Mouse (Mus musculus) midbrain, embryonic 13.5 days (tissue): ENCODE measurements at regions not wholly inside any gene's neighbourhood (a gene's known extent, or its start where the extent isn't known, plus 50 kb on each side); places are given as distances from the start of the nearest gene placed in this dataset.

Experiments used
- ATAC-seq: fragments of 200-750 bp; cut with Nextera tagmentation; 2 replicates; pipeline ENCODE4 v1.8.0; 2017; ENCODE audit warnings: mild to moderate bottlenecking, moderate TSS enrichment, moderate library complexity
- H3K27ac ChIP-seq: fragments of 300-500 bp; sonication (generic); 2 replicates; pipeline ENCODE4 v1.5.1; 2015; ENCODE audit warnings: inconsistent platforms, mild to moderate bottlenecking, moderate library complexity
- H3K27me3 ChIP-seq: fragments of 300-500 bp; sonication (generic); 2 replicates; pipeline ENCODE4 v1.6.1; 2015; ENCODE audit warnings: mild to moderate bottlenecking, inconsistent platforms
- H3K36me3 ChIP-seq: fragments of 300-500 bp; sonication (generic); 2 replicates; pipeline ENCODE4 v1.6.1; 2015; ENCODE audit warnings: mild to moderate bottlenecking, inconsistent platforms
- H3K4me1 ChIP-seq: fragments of 300-500 bp; sonication (generic); replicated peaks from 2 replicates; pipeline ENCODE4 v1.6.1; 2015; ENCODE audit warnings: inconsistent platforms
- H3K4me2 ChIP-seq: fragments of 300-500 bp; sonication (generic); replicated peaks from 2 replicates; pipeline ENCODE4 v1.6.1; 2015; ENCODE audit warnings: moderate library complexity, mild to moderate bottlenecking, inconsistent platforms
- H3K4me3 ChIP-seq: fragments of 300-500 bp; sonication (generic); replicated peaks from 2 replicates; pipeline ENCODE4 v1.5.1; 2015; ENCODE audit warnings: mild to moderate bottlenecking, inconsistent platforms
- H3K9ac ChIP-seq: fragments of 300-500 bp; sonication (generic); replicated peaks from 2 replicates; pipeline ENCODE4 v1.6.1; 2015; ENCODE audit warnings: mild to moderate bottlenecking, inconsistent platforms
- H3K9me3 ChIP-seq: fragments of 300-500 bp; sonication (generic); 2 replicates; pipeline ENCODE4 v1.6.1; 2016; ENCODE audit warnings: mild to moderate bottlenecking, inconsistent platforms
- WGBS: fragments of 180-500 bp; shearing (Covaris S2); methylation state at CpG from one replicate; pipeline ENCODE4 v1.1.7; 2015; 5-methylcytosine and 5-hydroxymethylcytosine counted together

DNA sequence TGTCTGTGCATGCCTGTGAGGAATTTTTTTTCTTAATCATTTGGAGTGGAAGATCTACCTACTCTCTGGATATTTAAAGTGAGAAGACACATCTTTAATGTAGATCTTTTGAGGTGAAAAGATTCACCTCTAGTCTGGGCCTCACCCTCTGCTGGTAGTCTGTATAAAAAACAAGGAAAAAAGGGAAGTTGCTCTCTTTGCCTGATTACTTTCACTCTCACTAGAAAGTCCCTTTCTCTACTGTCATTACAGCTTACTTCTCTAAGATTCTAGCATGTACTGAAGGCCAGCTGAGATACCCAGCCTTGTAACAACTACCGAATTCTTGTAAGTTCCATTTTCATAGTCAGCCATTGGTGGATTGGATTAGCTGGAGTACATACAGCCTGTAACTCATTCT is 3791.9 kb downstream of the 9330182O14Rik start:
- no peak overlapping the region for H3K9ac ChIP-seq
- ATAC-seq = no peak
- no peak overlapping the region for H3K4me3 ChIP-seq
- H3K4me1 ChIP-seq = no peaks in the 10 kb centered on the region
- 94% methylated on average over 1 of the region's 1 CpGs for WGBS
- no peak overlapping the region for H3K4me2 ChIP-seq
- no peaks in the 10 kb centered on the region for H3K27me3 ChIP-seq
- H3K36me3 ChIP-seq = no peaks in the 10 kb centered on the region
- no peak overlapping the region for H3K27ac ChIP-seq
- H3K9me3 ChIP-seq = no peaks in the 10 kb centered on the region

DNA sequence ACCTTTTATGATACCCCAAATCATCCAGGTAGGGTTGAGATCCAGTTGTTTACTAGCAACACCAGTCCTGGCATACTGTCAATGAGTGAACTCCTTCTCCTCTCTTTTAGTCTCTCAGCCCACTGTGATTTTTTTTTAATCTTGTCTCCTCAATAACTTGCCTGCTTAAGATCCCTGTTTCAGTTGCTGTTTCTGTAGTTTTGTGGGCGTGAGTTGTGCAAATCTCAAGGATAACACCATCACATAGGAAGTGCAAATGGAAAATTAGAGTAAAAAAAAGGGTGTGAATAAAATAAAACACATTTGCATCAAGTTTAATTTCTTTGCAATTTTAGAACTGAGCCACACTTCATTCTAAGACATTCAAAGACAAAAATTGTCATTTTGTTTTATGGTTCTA is 3799.4 kb downstream of the 9330182O14Rik start:
- 78% methylated on average over 1 of the region's 1 CpGs for WGBS
- no peaks in the 10 kb centered on the region for H3K36me3 ChIP-seq
- no peak overlapping the region for H3K9ac ChIP-seq
- H3K4me1 ChIP-seq = no peaks in the 10 kb centered on the region
- ATAC-seq = no peak
- no peaks in the 10 kb centered on the region for H3K27me3 ChIP-seq
- no peak overlapping the region for H3K27ac ChIP-seq
- H3K4me3 ChIP-seq = no peak overlapping the region
- no peaks in the 10 kb centered on the region for H3K9me3 ChIP-seq
- no peak overlapping the region for H3K4me2 ChIP-seq

DNA sequence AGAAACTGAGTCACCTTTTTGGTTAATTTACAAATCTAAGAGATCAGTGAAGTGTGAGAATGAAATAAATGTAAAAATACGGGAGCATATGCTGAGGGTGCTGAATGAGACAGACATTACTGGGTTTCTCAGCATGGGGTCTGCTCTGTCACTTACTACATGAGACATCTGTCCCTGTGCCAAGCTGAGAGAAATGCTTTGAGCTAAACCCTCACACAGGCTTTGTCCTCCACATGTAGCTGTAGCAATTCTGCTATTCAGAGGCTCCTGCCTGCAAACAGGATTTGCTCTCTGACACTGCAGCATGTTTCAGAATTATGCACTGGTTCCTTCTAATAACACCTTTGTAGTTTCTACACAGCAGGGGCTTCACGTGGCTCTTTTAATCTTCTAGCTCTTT is 3806.3 kb downstream of the 9330182O14Rik start:
- ATAC-seq = peak; percentile 70
- Histone ChIP-seq H3K9me3 (no peaks in the 10 kb centered on the region), H3K36me3 (no peaks in the 10 kb centered on the region), H3K27me3 (no peaks in the 10 kb centered on the region), H3K4me2 (no peak overlapping the region), H3K27ac (peak overlapping the region; percentile 30; the same call in 1 of the 2 replicates), H3K9ac (no peak overlapping the region), H3K4me3 (no peak overlapping the region), H3K4me1 (peaks cover 21% of the 10 kb centered on the region)
- 27% methylated on average over 2 of the region's 2 CpGs for WGBS

DNA sequence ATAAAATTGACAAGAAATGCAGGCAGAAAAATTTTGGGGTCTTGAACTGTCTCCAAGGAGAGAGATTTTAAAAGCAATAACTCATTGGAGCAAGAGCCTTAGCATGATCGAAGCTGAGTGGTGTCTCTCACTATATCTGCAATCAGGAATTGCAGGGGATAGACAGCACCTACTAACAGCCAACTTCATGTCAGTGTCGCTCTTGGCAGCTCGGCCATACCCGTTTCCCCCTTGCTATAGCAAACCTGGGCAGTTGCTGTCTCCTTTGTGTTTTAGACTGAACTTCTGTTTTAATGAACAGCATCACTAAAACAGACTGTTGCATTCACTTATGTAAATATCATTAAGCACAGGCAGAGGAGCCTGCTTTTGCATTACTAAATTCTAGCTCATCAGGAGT is 3806.7 kb downstream of the 9330182O14Rik start:
- H3K27ac ChIP-seq = peak overlapping the region; percentile 30; the same call in 1 of the 2 replicates
- H3K9me3 ChIP-seq = no peaks in the 10 kb centered on the region
- ATAC-seq = 0 out of 2 replicates have a peak, but pooled peaks have one; percentile 25
- H3K4me3 ChIP-seq = no peak overlapping the region
- H3K4me1 ChIP-seq = peaks cover 21% of the 10 kb centered on the region
- H3K9ac ChIP-seq = no peak overlapping the region
- H3K27me3 ChIP-seq = no peaks in the 10 kb centered on the region
- H3K36me3 ChIP-seq = no peaks in the 10 kb centered on the region
- H3K4me2 ChIP-seq = no peak overlapping the region
- WGBS = 78% methylated on average over 4 of the region's 4 CpGs

DNA sequence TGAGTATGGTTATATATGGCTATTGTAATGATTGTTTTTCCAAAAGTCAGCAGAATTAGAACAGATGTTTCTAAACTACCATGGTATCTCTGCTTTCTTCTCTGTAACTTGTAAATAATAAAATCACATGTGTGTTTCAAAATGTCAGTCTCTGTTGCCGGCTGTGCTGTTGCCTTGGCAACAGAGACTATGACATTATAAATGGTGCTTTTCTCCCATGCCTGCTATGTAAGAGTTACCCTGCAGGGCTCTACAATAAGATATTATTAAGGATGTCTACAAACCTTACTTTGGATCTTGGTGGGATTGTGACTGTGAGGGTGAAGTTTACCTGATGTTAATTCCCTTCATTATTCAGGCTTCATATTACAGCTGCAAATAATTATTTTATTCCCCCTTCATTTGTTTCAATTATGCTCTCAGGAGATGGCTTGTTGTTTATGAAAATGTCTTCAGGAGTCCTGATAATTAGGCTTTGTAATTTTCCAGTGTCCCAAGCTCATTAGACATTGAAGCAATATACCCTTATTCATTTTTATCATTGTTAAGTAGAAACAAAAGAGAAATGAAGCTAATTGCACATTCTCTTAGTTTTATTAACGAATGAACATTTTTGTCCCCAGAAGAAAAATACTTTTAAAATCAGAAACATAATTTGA is 3808.0 kb downstream of the 9330182O14Rik start:
- Histone ChIP-seq H3K9me3 (no peaks in the 10 kb centered on the region), H3K4me1 (peaks cover 21% of the 10 kb centered on the region), H3K9ac (no peak overlapping the region), H3K4me3 (no peak overlapping the region), H3K27me3 (no peaks in the 10 kb centered on the region), H3K4me2 (no peak overlapping the region), H3K27ac (no peak overlapping the region), H3K36me3 (no peaks in the 10 kb centered on the region)
- peak; percentile 74 for ATAC-seq
- 47% methylated on average over 2 of the region's 2 CpGs for WGBS

DNA sequence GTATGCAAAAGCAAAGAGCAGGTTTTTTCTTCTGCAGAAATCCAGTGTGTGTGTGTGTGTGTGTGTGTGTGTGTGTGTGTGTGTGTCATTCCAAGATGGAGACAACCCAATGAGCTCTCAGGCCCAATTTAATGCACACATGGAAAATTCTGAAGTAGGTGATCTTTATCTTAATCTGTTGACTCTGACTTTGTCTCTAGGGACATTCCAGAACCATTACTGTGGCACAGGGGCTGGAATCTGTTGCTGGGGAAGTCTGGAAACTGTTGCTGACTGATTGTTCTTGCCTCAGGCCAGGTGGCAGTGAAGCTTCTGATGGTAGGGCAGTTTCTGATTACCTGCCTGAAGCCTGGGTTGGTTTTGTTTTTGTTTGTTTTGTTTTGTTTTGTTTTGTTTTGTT is 3850.8 kb downstream of the 9330182O14Rik start:
- no peak for ATAC-seq
- no peak overlapping the region for H3K9ac ChIP-seq
- no peaks in the 10 kb centered on the region for H3K36me3 ChIP-seq
- H3K27ac ChIP-seq = no peak overlapping the region
- no peaks in the 10 kb centered on the region for H3K9me3 ChIP-seq
- H3K27me3 ChIP-seq = no peaks in the 10 kb centered on the region
- no peak overlapping the region for H3K4me3 ChIP-seq
- H3K4me1 ChIP-seq = no peaks in the 10 kb centered on the region
- H3K4me2 ChIP-seq = no peak overlapping the region

DNA sequence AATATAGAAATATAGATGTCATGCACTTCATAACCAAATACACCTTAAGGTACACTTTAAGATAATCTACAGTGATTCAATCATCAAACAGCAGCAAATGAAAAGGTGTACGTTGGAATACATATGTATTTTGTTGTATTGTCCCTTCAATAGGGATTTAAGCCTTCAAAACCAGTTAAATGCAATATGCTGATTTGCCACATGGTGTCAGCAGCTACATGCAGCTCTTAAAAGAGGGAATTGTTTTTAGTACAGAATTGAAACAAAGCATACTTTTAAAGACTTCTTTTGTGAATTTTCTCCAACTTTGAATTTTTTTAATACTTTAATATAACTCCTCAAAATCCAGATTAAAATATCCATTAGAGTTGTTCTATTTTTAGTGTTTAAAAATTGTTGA is 3857.1 kb downstream of the 9330182O14Rik start:
- H3K36me3 ChIP-seq = no peaks in the 10 kb centered on the region
- H3K4me2 ChIP-seq = no peak overlapping the region
- ATAC-seq = no peak
- no peaks in the 10 kb centered on the region for H3K9me3 ChIP-seq
- H3K4me1 ChIP-seq = no peaks in the 10 kb centered on the region
- no peak overlapping the region for H3K27ac ChIP-seq
- H3K4me3 ChIP-seq = no peak overlapping the region
- no peak overlapping the region for H3K9ac ChIP-seq
- no peaks in the 10 kb centered on the region for H3K27me3 ChIP-seq
- WGBS = 29% methylated on average over 1 of the region's 1 CpGs

DNA sequence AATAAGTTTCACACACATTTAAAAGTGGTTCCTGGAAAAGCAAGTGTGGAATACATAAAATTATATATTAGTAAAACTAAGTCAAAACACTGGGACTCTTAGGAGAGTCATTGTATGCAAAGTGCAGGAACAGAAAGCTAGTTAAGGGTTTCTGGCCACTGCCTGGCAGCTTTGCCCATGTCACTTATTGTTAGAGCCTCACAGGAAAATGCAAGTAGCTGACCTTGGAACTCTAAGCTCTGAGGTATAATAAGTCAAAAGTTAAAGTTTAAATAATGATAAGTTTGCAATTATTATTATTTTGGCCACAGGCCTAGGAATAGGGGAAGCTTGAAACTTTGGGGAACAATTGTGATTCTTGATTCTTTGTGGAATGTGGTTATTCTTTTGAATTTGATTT is 3858.8 kb downstream of the 9330182O14Rik start:
- Histone ChIP-seq H3K36me3 (no peaks in the 10 kb centered on the region), H3K4me1 (no peaks in the 10 kb centered on the region), H3K9ac (no peak overlapping the region), H3K4me2 (no peak overlapping the region), H3K9me3 (0 out of 2 replicates have a peak, but pooled peaks cover 3% of the 10 kb centered on the region), H3K27me3 (no peaks in the 10 kb centered on the region), H3K4me3 (no peak overlapping the region), H3K27ac (no peak overlapping the region)
- ATAC-seq = no peak

DNA sequence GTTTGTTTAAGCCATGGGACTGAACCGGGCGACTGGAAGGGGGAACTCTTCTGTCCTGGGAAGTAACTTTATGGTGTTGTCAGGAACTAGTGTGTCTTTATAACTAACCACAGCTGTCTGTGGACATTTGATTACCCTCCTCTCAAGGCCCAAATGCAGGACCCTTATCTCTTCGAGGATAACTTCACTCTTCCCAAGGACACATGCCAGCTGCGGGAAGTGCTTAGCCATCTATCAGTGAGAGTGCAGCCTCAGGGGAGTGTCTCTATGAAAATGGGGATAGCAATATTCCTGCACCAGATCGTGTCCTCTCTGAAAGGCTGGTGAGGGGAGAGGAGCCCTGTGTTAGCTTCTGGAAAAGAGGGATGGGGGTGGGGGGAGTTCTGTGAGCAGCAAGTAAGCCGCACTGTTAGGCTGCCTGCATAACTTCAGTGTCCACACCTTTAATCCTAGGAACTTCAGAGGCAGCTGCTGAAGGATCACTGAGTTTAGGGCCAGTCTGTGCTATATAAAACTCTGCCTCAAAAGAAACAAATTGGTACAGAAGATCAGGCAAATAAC is 3892.4 kb downstream of the 9330182O14Rik start:
- H3K27ac ChIP-seq = no peak overlapping the region
- ATAC-seq = no peak
- H3K4me2 ChIP-seq = no peak overlapping the region
- no peak overlapping the region for H3K4me3 ChIP-seq
- H3K4me1 ChIP-seq = no peaks in the 10 kb centered on the region
- no peaks in the 10 kb centered on the region for H3K27me3 ChIP-seq
- no peaks in the 10 kb centered on the region for H3K9me3 ChIP-seq
- 73% methylated on average over 6 of the region's 6 CpGs for WGBS
- H3K36me3 ChIP-seq = no peaks in the 10 kb centered on the region
- no peak overlapping the region for H3K9ac ChIP-seq

DNA sequence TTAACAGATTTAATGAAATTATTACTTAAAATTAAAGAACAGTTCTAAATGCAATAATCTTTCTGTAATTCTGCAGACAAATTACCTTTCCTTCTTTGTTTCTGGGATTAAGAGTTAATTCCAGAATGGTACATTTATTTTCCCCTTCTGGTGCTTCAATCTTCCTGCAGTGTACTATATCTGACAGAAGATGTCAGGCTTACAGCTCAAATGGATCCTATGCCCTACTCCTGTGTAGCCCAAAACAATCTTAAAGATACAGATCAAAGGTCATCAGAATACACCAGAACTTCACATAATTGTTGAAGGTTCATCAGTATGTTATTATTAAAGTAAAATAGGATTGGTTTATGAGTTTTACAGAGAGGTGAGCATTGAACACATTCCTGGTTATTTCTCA is 3901.7 kb downstream of the 9330182O14Rik start:
- H3K9ac ChIP-seq = no peak overlapping the region
- no peaks in the 10 kb centered on the region for H3K4me1 ChIP-seq
- H3K36me3 ChIP-seq = no peaks in the 10 kb centered on the region
- no peaks in the 10 kb centered on the region for H3K27me3 ChIP-seq
- no peak overlapping the region for H3K4me2 ChIP-seq
- ATAC-seq = 0 out of 2 replicates have a peak, but pooled peaks have one; percentile 58
- no peak overlapping the region for H3K27ac ChIP-seq
- H3K4me3 ChIP-seq = no peak overlapping the region
- H3K9me3 ChIP-seq = no peaks in the 10 kb centered on the region

DNA sequence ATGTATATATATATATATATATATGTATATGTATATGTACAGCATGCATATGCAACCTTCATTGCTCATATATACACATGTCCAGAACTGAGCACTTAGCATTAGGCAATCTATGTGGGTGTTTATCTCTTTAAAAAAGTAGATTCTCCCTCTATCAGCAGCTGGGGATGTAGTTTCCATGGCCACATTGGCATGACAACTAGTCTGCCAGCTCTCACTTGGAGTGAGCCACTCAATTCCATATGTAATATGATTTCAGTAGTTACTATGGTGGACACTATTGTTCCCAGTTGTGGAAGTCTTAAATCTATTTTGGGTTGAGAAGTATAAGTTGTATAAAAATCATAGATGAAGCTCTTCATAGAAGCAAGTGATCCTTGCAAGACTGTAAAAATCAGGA is 3903.7 kb downstream of the 9330182O14Rik start:
- no peaks in the 10 kb centered on the region for H3K4me1 ChIP-seq
- no peak overlapping the region for H3K4me2 ChIP-seq
- no peaks in the 10 kb centered on the region for H3K27me3 ChIP-seq
- H3K27ac ChIP-seq = no peak overlapping the region
- no peaks in the 10 kb centered on the region for H3K9me3 ChIP-seq
- no peaks in the 10 kb centered on the region for H3K36me3 ChIP-seq
- H3K4me3 ChIP-seq = no peak overlapping the region
- H3K9ac ChIP-seq = no peak overlapping the region
- ATAC-seq = no peak

DNA sequence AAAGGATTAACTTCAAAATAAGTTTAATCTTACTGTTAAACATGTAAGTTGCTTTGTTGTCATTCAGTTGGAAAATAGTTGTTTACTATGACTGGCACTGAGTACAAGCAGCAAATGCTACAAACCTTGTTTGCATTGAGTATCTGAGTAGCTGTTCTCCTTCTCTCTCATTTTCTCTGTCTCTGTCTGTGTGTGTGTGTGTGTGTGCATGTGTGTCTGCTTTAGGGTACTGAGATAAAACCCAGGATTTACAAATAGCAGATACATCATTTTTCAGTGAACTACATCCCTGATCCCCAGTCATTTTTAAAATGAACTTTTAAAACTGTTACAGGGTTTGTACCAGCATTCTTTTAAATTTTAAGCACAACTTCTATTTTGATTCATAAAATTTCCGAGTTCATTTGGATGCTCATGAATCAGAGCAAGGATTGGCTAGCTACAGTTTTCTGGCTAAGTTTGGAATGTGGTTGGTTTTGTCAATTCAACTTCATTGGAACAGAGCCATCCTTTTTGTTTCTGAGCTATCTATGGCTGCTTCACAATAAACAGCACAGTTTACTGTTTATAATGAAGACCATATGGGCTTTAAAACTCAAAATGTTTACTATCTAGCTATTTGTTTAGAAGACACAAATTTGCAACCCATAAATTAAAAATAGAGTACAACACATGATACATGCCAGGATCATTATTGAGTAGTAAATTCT is 3916.6 kb downstream of the 9330182O14Rik start:
- no peaks in the 10 kb centered on the region for H3K9me3 ChIP-seq
- no peak overlapping the region for H3K4me2 ChIP-seq
- H3K27ac ChIP-seq = no peak overlapping the region
- no peak overlapping the region for H3K4me3 ChIP-seq
- no peaks in the 10 kb centered on the region for H3K27me3 ChIP-seq
- ATAC-seq = no peak
- no peaks in the 10 kb centered on the region for H3K36me3 ChIP-seq
- 83% methylated on average over 1 of the region's 1 CpGs for WGBS
- H3K9ac ChIP-seq = no peak overlapping the region
- H3K4me1 ChIP-seq = no peaks in the 10 kb centered on the region
